Mouse (Mus musculus) limb, embryonic 10.5 days (tissue): Measurements from ENCODE around the gene Cstf2. TPM values are rescaled to one million over a fixed set of nuclear protein-coding genes. Genes with fewer than 3 reads are reported as not detected.
A peak's percentile ranks its signal among the peaks of the same experiment; 100 is the strongest.

ENCODE experiments used
- DNase-seq: peaks from one replicate; pipeline ENCODE4 v3.0.0-alpha.2; 2017; ENCODE audit warnings: low spot score
- H3K27ac ChIP-seq: fragments of 300-500 bp; sonication (generic); 2 replicates; pipeline ENCODE4 v1.5.1; 2016; ENCODE audit warnings: mild to moderate bottlenecking
- H3K27me3 ChIP-seq: fragments of 300-500 bp; sonication (generic); 2 replicates; pipeline ENCODE4 v1.6.1; 2016; ENCODE audit warnings: low read depth, mild to moderate bottlenecking; ENCODE audit not compliant: poor library complexity, severe bottlenecking
- H3K36me3 ChIP-seq: fragments of 300-500 bp; sonication (generic); 2 replicates; pipeline ENCODE4 v1.6.1; 2016; ENCODE audit warnings: mild to moderate bottlenecking, moderate library complexity
- H3K4me1 ChIP-seq: fragments of 300-500 bp; sonication (generic); 2 replicates; pipeline ENCODE4 v1.6.1; 2016
- H3K4me3 ChIP-seq: fragments of 300-500 bp; sonication (generic); 2 replicates; pipeline ENCODE4 v1.5.1; 2016; ENCODE audit warnings: mild to moderate bottlenecking, moderate library complexity
- H3K9me3 ChIP-seq: fragments of 300-500 bp; sonication (generic); replicated peaks from 2 replicates; pipeline ENCODE4 v1.6.1; 2016; ENCODE audit warnings: mild to moderate bottlenecking
- WGBS: fragments of 180-500 bp; shearing (Covaris S2); methylation state at CpG from one replicate; pipeline ENCODE4 v1.1.7; 2016; 5-methylcytosine and 5-hydroxymethylcytosine counted together
- polyA plus RNA-seq: library from polyadenylated mRNA; unstranded; fragments of >200 nt; fragmentation: Nextera tagmentation; extraction: Ambion mirVana; gene quantifications from 2 replicates; pipeline ENCODE4 v1.2.1, GENCODE M21; 2016

Gene Cstf2
- polyA plus RNA-seq = 67.8 and 69.1 TPM in 2 replicates

GRCm38 (mm10) chrX:134058987-134059712 lies at the start of gene Cstf2:
Cstf2 (plus strand) TSS chrX:134059187.
- Histone ChIP-seq H3K4me1 (no peaks in the 10 kb centered on the region), H3K36me3 (peaks cover 30% of the 10 kb centered on the region), H3K9me3 (no peaks in the 10 kb centered on the region; the same call in 1 of the 2 replicates), H3K4me3 (peak within 1 kb of the TSS; percentile 68), H3K27me3 (peaks cover 67% of the 10 kb centered on the region), H3K27ac (peak within 1 kb of the TSS; percentile 94)
- WGBS = 25% methylated on average over 66 of the region's 77 CpGs
- peak; percentile 90 for DNase-seq

GRCm38 (mm10) chrX:134019005-134019404 lies 40.0 kb upstream of the Cstf2 start:
- H3K4me3 ChIP-seq = no peak overlapping the region
- H3K4me1 ChIP-seq = no peaks in the 10 kb centered on the region
- DNase-seq = peak; percentile 65
- 13% methylated on average over 9 of the region's 9 CpGs for WGBS
- H3K27ac ChIP-seq = no peak overlapping the region
- no peaks in the 10 kb centered on the region for H3K36me3 ChIP-seq
- H3K27me3 ChIP-seq = peaks cover 22% of the 10 kb centered on the region; the same call in 1 of the 2 replicates
- H3K9me3 ChIP-seq = no peaks in the 10 kb centered on the region

GRCm38 (mm10) chrX:134020664-134021063 lies 38.3 kb upstream of the Cstf2 start:
- H3K4me3 ChIP-seq = no peak overlapping the region
- H3K9me3 ChIP-seq = no peaks in the 10 kb centered on the region
- H3K27me3 ChIP-seq = peaks cover 22% of the 10 kb centered on the region; the same call in 1 of the 2 replicates
- H3K36me3 ChIP-seq = no peaks in the 10 kb centered on the region
- H3K27ac ChIP-seq = no peak overlapping the region
- DNase-seq = no peak
- H3K4me1 ChIP-seq = no peaks in the 10 kb centered on the region
- WGBS = 57% methylated on average over 5 of the region's 5 CpGs

GRCm38 (mm10) chrX:134048994-134049393 lies 10.0 kb upstream of the Cstf2 start:
- Histone ChIP-seq H3K9me3 (no peaks in the 10 kb centered on the region), H3K4me1 (no peaks in the 10 kb centered on the region), H3K36me3 (no peaks in the 10 kb centered on the region), H3K27ac (no peak overlapping the region), H3K4me3 (no peak overlapping the region), H3K27me3 (peaks cover 27% of the 10 kb centered on the region)
- DNase-seq = no peak
- 66% methylated on average over 1 of the region's 1 CpGs for WGBS

- H3K27me3 ChIP-seq = peaks cover 76% of the 10 kb centered on the region
- no peak overlapping the region for H3K4me3 ChIP-seq
- DNase-seq = no peak
Observed at GRCm38 (mm10) chrX:134056897-134057296, 2.1 kb upstream of the Cstf2 start.

GRCm38 (mm10) chrX:134058040-134058875 lies 729 bp upstream of the Cstf2 start:
- Histone ChIP-seq H3K4me1 (no peaks in the 10 kb centered on the region), H3K27me3 (peaks cover 74% of the 10 kb centered on the region), H3K9me3 (no peaks in the 10 kb centered on the region; the same call in 1 of the 2 replicates), H3K27ac (peak overlapping the region; percentile 94; the same call in 1 of the 2 replicates), H3K4me3 (peak overlapping the region; percentile 68), H3K36me3 (peaks cover 25% of the 10 kb centered on the region)
- WGBS = 82% methylated on average over 14 of the region's 14 CpGs
- DNase-seq = no peak

More at GRCm38 (mm10) chrX:134056897-134057296, 2.1 kb upstream of the Cstf2 start:
- H3K4me1 ChIP-seq = no peaks in the 10 kb centered on the region
- H3K36me3 ChIP-seq = peaks cover 12% of the 10 kb centered on the region
- H3K27ac ChIP-seq = no peak overlapping the region
- H3K9me3 ChIP-seq = no peaks in the 10 kb centered on the region; the same call in 1 of the 2 replicates
- WGBS = 93% methylated on average over 2 of the region's 2 CpGs

GRCm38 (mm10) chrX:134059764-134060163 lies 777 bp downstream of the Cstf2 start:
- Histone ChIP-seq H3K4me1 (no peaks in the 10 kb centered on the region), H3K9me3 (no peaks in the 10 kb centered on the region; the same call in 1 of the 2 replicates), H3K4me3 (peak overlapping the region; percentile 68), H3K27me3 (peaks cover 69% of the 10 kb centered on the region), H3K36me3 (peaks cover 34% of the 10 kb centered on the region), H3K27ac (peak overlapping the region; percentile 94)
- 11% methylated on average over 10 of the region's 10 CpGs for WGBS
- DNase-seq = peak; percentile 29

- WGBS = 88% methylated on average over 1 of the region's 1 CpGs
- no peak for DNase-seq
- H3K9me3 ChIP-seq = no peaks in the 10 kb centered on the region
- H3K4me3 ChIP-seq = no peak overlapping the region
- peaks cover 46% of the 10 kb centered on the region for H3K36me3 ChIP-seq
- peaks cover 49% of the 10 kb centered on the region for H3K27me3 ChIP-seq
- H3K27ac ChIP-seq = no peak overlapping the region
- no peaks in the 10 kb centered on the region for H3K4me1 ChIP-seq
Observed at GRCm38 (mm10) chrX:134085453-134085852, 26.5 kb downstream of the Cstf2 start.

GRCm38 (mm10) chrX:134102641-134103040 lies 43.7 kb downstream of the Cstf2 start:
- no peak overlapping the region for H3K4me3 ChIP-seq
- no peaks in the 10 kb centered on the region for H3K9me3 ChIP-seq
- H3K27me3 ChIP-seq = peaks cover 72% of the 10 kb centered on the region
- H3K4me1 ChIP-seq = no peaks in the 10 kb centered on the region
- DNase-seq = no peak
- H3K27ac ChIP-seq = no peak overlapping the region
- H3K36me3 ChIP-seq = no peaks in the 10 kb centered on the region
- 87% methylated on average over 2 of the region's 2 CpGs for WGBS

- H3K4me3 ChIP-seq = no peak overlapping the region
- H3K4me1 ChIP-seq = no peaks in the 10 kb centered on the region
- H3K9me3 ChIP-seq = no peaks in the 10 kb centered on the region
- H3K36me3 ChIP-seq = no peaks in the 10 kb centered on the region
- H3K27me3 ChIP-seq = peaks cover 82% of the 10 kb centered on the region
- WGBS = 81% methylated on average over 3 of the region's 3 CpGs
- DNase-seq = no peak
- H3K27ac ChIP-seq = no peak overlapping the region
Observed at GRCm38 (mm10) chrX:134111767-134112166, 52.8 kb downstream of the Cstf2 start.

- no peak for DNase-seq
- Histone ChIP-seq H3K4me3 (no peak overlapping the region), H3K36me3 (no peaks in the 10 kb centered on the region), H3K27ac (no peak overlapping the region), H3K27me3 (peaks cover 70% of the 10 kb centered on the region), H3K4me1 (no peaks in the 10 kb centered on the region), H3K9me3 (no peaks in the 10 kb centered on the region)
- WGBS = 77% methylated on average over 3 of the region's 3 CpGs
Observed at GRCm38 (mm10) chrX:134116417-134116816, 57.4 kb downstream of the Cstf2 start.

- Histone ChIP-seq H3K4me3 (no peak overlapping the region), H3K4me1 (no peaks in the 10 kb centered on the region), H3K36me3 (no peaks in the 10 kb centered on the region), H3K27me3 (peaks cover 93% of the 10 kb centered on the region), H3K9me3 (no peaks in the 10 kb centered on the region), H3K27ac (no peak overlapping the region)
- DNase-seq = no peak
- WGBS = 84% methylated on average over 3 of the region's 3 CpGs
Observed at GRCm38 (mm10) chrX:134128549-134128948, 69.6 kb downstream of the Cstf2 start.

GRCm38 (mm10) chrX:134132295-134132694 lies 73.3 kb downstream of the Cstf2 start:
- no peak overlapping the region for H3K27ac ChIP-seq
- no peak overlapping the region for H3K4me3 ChIP-seq
- no peaks in the 10 kb centered on the region for H3K4me1 ChIP-seq
- no peaks in the 10 kb centered on the region for H3K36me3 ChIP-seq
- WGBS = 27% methylated on average over 5 of the region's 5 CpGs
- no peak for DNase-seq
- H3K27me3 ChIP-seq = peaks cover 83% of the 10 kb centered on the region
- no peaks in the 10 kb centered on the region for H3K9me3 ChIP-seq
